Mouse (Mus musculus): ENCODE measurements at regions not wholly inside any gene's neighbourhood (a gene's known extent, or its start where the extent isn't known, plus 50 kb on each side); places are given as distances from the start of the nearest gene placed in this dataset.

GRCm38 (mm10) chr17:52285392-52285791, 317.1 kb upstream of the Kcnh8 start:
- no peak for DNase-seq (ENCODE audit: extremely low read depth)
- TF ChIP-seq EP300 (IDR thresholded peaks at IDR 0.05; ENCODE audit: low read length) (no peak), MYC (IDR thresholded peaks at IDR 0.05; ENCODE audit: low read depth, low read length) (no peak), KAT2A (IDR thresholded peaks at IDR 0.05; ENCODE audit: insufficient replicate concordance, low read length) (no peak), POLR2AphosphoS2 (IDR thresholded peaks at IDR 0.05; ENCODE audit: low read depth, low read length) (no peak)

GRCm38 (mm10) chr17:52282264-52282663, 320.2 kb upstream of the Kcnh8 start:
- TF ChIP-seq RAD21 (IDR thresholded peaks at IDR 0.05; ENCODE audit: low read depth, low read length) (no peak), RCOR1 (conservative IDR thresholded peaks at IDR 0.05; ENCODE audit: low read depth, low read length) (no peak), MAFK (IDR thresholded peaks at IDR 0.05; ENCODE audit: insufficient replicate concordance, low read length) (no peak), NRF1 (IDR thresholded peaks at IDR 0.05; ENCODE audit: low read depth, low read length) (no peak), ZMIZ1 (IDR thresholded peaks at IDR 0.05; ENCODE audit: low read depth, low read length) (no peak), ZKSCAN1 (IDR thresholded peaks at IDR 0.05; ENCODE audit: borderline replicate concordance, low read depth, low read length) (no peak), IRF4 (IDR thresholded peaks at IDR 0.05; ENCODE audit: low read depth, low read length) (no peak), NELFE (IDR thresholded peaks at IDR 0.05; ENCODE audit: low read depth, low read length) (no peak), TCF12 (IDR thresholded peaks at IDR 0.05; ENCODE audit: low read depth, low read length) (no peak), MAZ (IDR thresholded peaks at IDR 0.05; ENCODE audit: low read depth, low read length) (no peak), CHD2 (IDR thresholded peaks at IDR 0.05; ENCODE audit: low read length) (no peak), UBTF (IDR thresholded peaks at IDR 0.05; ENCODE audit: low read depth, low read length) (no peak), POLR2A (IDR thresholded peaks at IDR 0.05; ENCODE audit: low read depth, low read length) (no peak), MEF2A (IDR thresholded peaks at IDR 0.05; ENCODE audit: borderline replicate concordance, low read depth, low read length) (no peak)
- H3K79me2 ChIP-seq (replicated peaks; ENCODE audit: control insufficient read depth, extremely low read depth, insufficient read depth, poor library complexity, severe bottlenecking), result no peaks in the 10 kb centered on the region
- H3K4me1 ChIP-seq (ENCODE audit: control insufficient read depth in 1 of 2, insufficient read depth in 2 of 2), result no peaks in the 10 kb centered on the region
- no peaks in the 10 kb centered on the region for H3K36me3 ChIP-seq (replicated peaks in 1 of 2; ENCODE audit: control insufficient read depth in 1 of 2, insufficient read depth in 1 of 2, low read length in 1 of 2)
- no peak overlapping the region for H3K4me3 ChIP-seq (replicated peaks in 1 of 3; ENCODE audit: low read depth in 2 of 3, low read length in 2 of 3, poor library complexity in 1 of 3)
- dilution Hi-C loops (cut with MboI; ENCODE audit: extremely low pct_ligation_motif_present, extremely low pct_unique_long_range_greater_than_20kb, low sequenced_read_pairs) (no loop called here), in situ Hi-C loops (cut with MboI; ENCODE audit: low pct_ligation_motif_present, low pct_unique_long_range_greater_than_20kb, low sequenced_read_pairs) (no loop called here)
- no peak overlapping the region for H3K9ac ChIP-seq (ENCODE audit: insufficient read depth, low read depth)
- H3K4me2 ChIP-seq (ENCODE audit: insufficient read depth, low read depth, poor library complexity, severe bottlenecking), result no peak overlapping the region
- no peak overlapping the region for H3K27ac ChIP-seq (ENCODE audit: insufficient read depth, low read depth)
- peaks cover 48% of the 10 kb centered on the region for H3K9me3 ChIP-seq (replicated peaks; ENCODE audit: low read length)
- DNase-seq (ENCODE audit: extremely low read depth), result no peak
- H3K27me3 ChIP-seq (replicated peaks), result no peaks in the 10 kb centered on the region

More at GRCm38 (mm10) chr17:52285392-52285791, 317.1 kb upstream of the Kcnh8 start:
- in situ Hi-C loops (cut with MboI; ENCODE audit: low pct_ligation_motif_present, low pct_unique_long_range_greater_than_20kb, low sequenced_read_pairs), result no loop called here
- dilution Hi-C loops (cut with MboI; ENCODE audit: extremely low pct_ligation_motif_present, extremely low pct_unique_long_range_greater_than_20kb, low sequenced_read_pairs), result no loop called here
- Histone ChIP-seq H3K27me3 (replicated peaks) (no peaks in the 10 kb centered on the region), H3K4me3 (replicated peaks in 1 of 3; ENCODE audit: low read depth in 2 of 3, low read length in 2 of 3, poor library complexity in 1 of 3) (no peak overlapping the region), H3K4me1 (ENCODE audit: control insufficient read depth in 1 of 2, insufficient read depth in 2 of 2) (no peaks in the 10 kb centered on the region), H3K36me3 (replicated peaks in 1 of 2; ENCODE audit: control insufficient read depth in 1 of 2, insufficient read depth in 1 of 2, low read length in 1 of 2) (no peaks in the 10 kb centered on the region), H3K4me2 (ENCODE audit: insufficient read depth, low read depth, poor library complexity, severe bottlenecking) (no peak overlapping the region), H3K9me3 (replicated peaks; ENCODE audit: low read length) (peaks cover 40% of the 10 kb centered on the region), H3K27ac (ENCODE audit: insufficient read depth, low read depth) (no peak overlapping the region), H3K79me2 (replicated peaks; ENCODE audit: control insufficient read depth, extremely low read depth, insufficient read depth, poor library complexity, severe bottlenecking) (no peaks in the 10 kb centered on the region), H3K9ac (ENCODE audit: insufficient read depth, low read depth) (no peak overlapping the region)

All from CH12.LX (cell line).